Mouse (Mus musculus): ENCODE data around the gene Pak4.
"Not testable (repeated sequence)": the region's sequence is repeated elsewhere in the genome, so short reads cannot be mapped to it uniquely, and the experiment has no call there.

The Pak4 gene

GRCm38 (mm10) chr7:28597642-28598446, at the start of gene Pak4, which contains the start of gene Samd4b:
Pak4 (minus strand) TSS chr7:28598185.
Samd4b (minus strand) TSS chr7:28598144.
- peak; percentile 97 for DNase-seq (ENCODE audit: low spot score)

- no peak for DNase-seq (ENCODE audit: low spot score)
Observed at GRCm38 (mm10) chr7:28647016-28647415, 49.0 kb upstream of the Pak4 start.

- no peak for DNase-seq (ENCODE audit: low spot score)
Observed at GRCm38 (mm10) chr7:28645947-28646475, 48.0 kb upstream of the Pak4 start.

GRCm38 (mm10) chr7:28645366-28645765, 47.4 kb upstream of the Pak4 start:
- DNase-seq (ENCODE audit: low spot score): no peak

- no peak for DNase-seq (ENCODE audit: low spot score)
Observed at GRCm38 (mm10) chr7:28641546-28641945, 43.6 kb upstream of the Pak4 start.

GRCm38 (mm10) chr7:28637511-28637910, 39.5 kb upstream of the Pak4 start:
- DNase-seq (ENCODE audit: low spot score): peak; percentile 45

GRCm38 (mm10) chr7:28634128-28634527, 36.1 kb upstream of the Pak4 start:
- DNase-seq (ENCODE audit: low spot score): no peak

GRCm38 (mm10) chr7:28631073-28631472, 33.1 kb upstream of the Pak4 start, which contains the start of gene Acp7:
Acp7 (minus strand) TSS chr7:28631332.
- DNase-seq (ENCODE audit: low spot score): no peak

- DNase-seq (ENCODE audit: low spot score): no peak
Observed at GRCm38 (mm10) chr7:28624791-28625190, 26.8 kb upstream of the Pak4 start.

- DNase-seq (ENCODE audit: low spot score): no peak
Observed at GRCm38 (mm10) chr7:28619098-28619715, 21.2 kb upstream of the Pak4 start.

- no peak for DNase-seq (ENCODE audit: low spot score)
Observed at GRCm38 (mm10) chr7:28605951-28606350, 8.0 kb upstream of the Pak4 start.

- DNase-seq (ENCODE audit: low spot score): not testable (repeated sequence)
Observed at GRCm38 (mm10) chr7:28603788-28604187, 5.8 kb upstream of the Pak4 start.

GRCm38 (mm10) chr7:28603136-28603535, 5.2 kb upstream of the Pak4 start:
- DNase-seq (ENCODE audit: low spot score): no peak

- peak; percentile 78 for DNase-seq (ENCODE audit: low spot score)
Observed at GRCm38 (mm10) chr7:28601668-28602067, 3.7 kb upstream of the Pak4 start.

- peak; percentile 77 for DNase-seq (ENCODE audit: low spot score)
Observed at GRCm38 (mm10) chr7:28601029-28601428, 3.0 kb upstream of the Pak4 start.

- DNase-seq (ENCODE audit: low spot score): no peak
Observed at GRCm38 (mm10) chr7:28598951-28599350, 966 bp upstream of the Pak4 start.

GRCm38 (mm10) chr7:28597277-28597570, 761 bp downstream of the Pak4 start:
- no peak for DNase-seq (ENCODE audit: low spot score)

GRCm38 (mm10) chr7:28596436-28597276, 1.3 kb downstream of the Pak4 start:
- peak; percentile 53 for DNase-seq (ENCODE audit: low spot score)

GRCm38 (mm10) chr7:28595751-28596435, 2.1 kb downstream of the Pak4 start:
- no peak for DNase-seq (ENCODE audit: low spot score)

GRCm38 (mm10) chr7:28593206-28594111, 4.5 kb downstream of the Pak4 start:
- DNase-seq (ENCODE audit: low spot score): peak; percentile 51

GRCm38 (mm10) chr7:28591862-28592261, 6.1 kb downstream of the Pak4 start:
- DNase-seq (ENCODE audit: low spot score): no peak
